Mouse (Mus musculus) NIH3T3 (cell line): ENCODE results near the gene Tmem19.
A peak's percentile ranks its signal among the peaks of the same experiment; 100 is the strongest.
"Not testable (repeated sequence)": the region's sequence is repeated elsewhere in the genome, so short reads cannot be mapped to it uniquely, and the experiment has no call there.

Experiments
- DNase-seq: peaks from one replicate; pipeline ENCODE4 v3.0.0-alpha.2; 2012; ENCODE audit warnings: low read depth

The Tmem19 gene

DNA sequence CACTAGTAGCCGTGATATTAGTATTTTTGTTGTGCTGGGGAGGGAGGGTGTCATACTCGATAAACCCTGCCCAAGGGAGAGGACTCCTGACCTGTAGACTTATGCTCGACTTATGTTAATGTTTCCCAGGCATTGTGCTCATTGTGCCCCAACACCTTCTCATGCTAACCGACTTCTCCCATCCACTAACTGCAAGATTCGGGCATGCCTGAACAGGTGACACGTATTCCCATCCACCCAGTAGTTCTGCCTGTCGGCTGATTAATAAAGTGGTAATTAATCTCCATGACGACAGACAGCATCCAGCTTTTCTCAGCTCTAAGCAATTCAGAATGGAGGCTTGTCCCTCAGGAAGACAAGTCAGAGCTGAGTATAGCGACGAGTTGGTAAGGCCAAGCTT lies 13.3 kb downstream of the Tmem19 start:
- no peak for DNase-seq

DNA sequence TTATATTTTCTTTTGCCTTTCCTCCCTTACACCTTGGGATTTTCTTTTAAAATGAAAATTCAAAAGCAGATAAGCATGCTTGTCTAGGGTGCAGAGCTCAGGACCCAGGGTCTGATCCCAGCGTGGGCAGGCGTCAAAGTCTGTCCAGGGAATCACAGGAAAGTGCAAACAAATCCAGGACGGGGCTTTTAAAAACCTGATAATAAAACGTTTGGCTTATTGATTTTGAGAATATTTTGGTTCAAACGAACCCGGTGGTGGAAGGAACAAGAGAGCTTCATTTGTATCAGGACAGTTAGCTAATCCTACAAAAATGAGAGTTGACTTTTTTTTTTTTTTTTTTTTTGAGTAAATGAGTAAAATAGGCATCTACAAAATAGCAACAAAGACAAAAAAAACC lies 14.2 kb downstream of the Tmem19 start:
- no peak for DNase-seq

DNA sequence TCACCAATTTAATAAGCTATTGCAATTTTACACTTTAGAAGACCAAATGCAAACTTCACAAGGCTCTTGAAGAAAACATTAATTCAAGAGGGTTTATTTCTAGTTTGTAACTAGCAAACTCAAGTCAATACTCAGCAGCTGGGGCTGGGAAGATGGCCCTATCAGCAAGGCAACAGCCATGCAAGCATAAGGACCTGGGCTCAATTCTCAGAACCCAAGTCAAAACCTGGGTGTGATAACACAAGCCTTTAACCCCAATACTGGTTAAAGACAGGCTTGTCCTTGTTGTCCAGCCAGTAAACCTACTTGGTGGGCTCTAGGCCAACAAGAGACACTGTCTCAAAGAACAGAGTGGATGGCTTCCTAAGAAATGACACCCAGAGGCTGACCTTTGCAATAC lies 15.9 kb downstream of the Tmem19 start:
- DNase-seq, result no peak

- no peak for DNase-seq
Observed at GRCm38 (mm10) chr10:115342771-115343425, 19.4 kb downstream of the Tmem19 start.

- no peak for DNase-seq
Observed at GRCm38 (mm10) chr10:115339820-115340328, 22.4 kb downstream of the Tmem19 start.

DNA sequence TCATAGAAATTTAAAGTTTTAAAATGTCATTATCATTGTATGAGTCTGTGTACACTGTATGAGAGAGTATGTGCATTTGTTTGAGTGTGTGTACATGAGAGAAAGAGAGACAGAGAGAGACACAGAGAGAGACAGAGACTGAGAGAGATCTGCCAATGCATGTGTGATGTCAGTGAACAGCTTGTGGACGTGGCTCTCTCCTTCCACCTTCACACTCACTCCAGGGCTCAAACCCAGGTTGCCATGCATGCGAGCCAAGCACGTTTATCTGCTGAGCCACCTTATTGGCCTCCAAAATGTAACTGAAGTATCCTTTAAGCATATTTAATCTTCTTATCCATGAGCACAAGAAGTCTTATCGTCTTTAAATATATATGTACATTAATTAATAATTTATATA lies 25.4 kb downstream of the Tmem19 start:
- DNase-seq, result no peak

GRCm38 (mm10) chr10:115333528-115333927 lies 28.8 kb downstream of the Tmem19 start:
- DNase-seq, result no peak

DNA sequence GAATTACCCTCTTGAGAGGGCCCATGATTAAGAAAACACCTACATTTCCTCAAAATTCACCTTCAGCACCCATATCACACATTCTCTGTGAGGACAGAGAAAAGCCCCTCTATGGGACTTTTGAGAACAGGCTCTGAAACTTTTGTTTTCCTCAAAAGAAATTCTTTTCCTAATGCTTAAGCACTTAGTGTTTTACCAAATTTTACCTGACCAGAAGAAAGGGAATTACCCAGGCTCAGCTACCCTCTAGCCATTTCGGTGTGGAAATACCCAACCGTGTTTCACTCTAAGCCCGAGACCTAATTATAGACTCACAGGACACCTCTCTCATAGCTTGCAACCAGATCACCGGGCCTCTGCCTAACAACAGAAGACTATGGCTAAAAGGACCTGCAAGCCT lies 29.3 kb downstream of the Tmem19 start:
- DNase-seq, result no peak

GRCm38 (mm10) chr10:115332420-115332952 lies 29.8 kb downstream of the Tmem19 start:
- peak; percentile 80 for DNase-seq

DNA sequence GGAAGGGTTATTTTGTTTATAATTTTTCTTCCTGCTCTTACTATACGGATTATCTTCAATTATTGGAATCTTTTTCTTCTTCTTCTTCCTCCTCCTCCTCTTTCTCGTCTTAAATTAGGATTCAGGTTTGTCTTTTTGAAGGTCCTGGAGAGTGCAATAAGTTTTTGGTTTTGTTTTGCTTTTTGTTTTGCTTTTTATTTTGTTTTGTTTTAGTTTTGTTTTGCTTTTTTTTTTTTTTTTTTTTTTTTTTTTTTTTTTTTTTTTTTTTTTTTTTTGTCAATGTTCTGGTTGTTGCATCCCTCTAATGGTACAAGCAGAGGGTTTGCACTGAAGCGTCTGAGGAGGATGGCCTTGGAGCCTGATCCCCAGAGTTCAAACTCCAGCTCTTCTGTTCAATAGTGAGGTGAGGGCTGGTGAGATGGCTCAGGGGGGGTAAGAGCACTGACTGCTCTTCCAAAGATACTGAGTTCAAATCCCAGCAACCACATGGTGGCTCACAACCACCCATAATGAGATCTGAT lies 33.2 kb downstream of the Tmem19 start:
- peak; percentile 36 for DNase-seq

- DNase-seq, result peak; percentile 86
Observed at GRCm38 (mm10) chr10:115328514-115328913, 33.8 kb downstream of the Tmem19 start.

- DNase-seq, result peak; percentile 92
Observed at GRCm38 (mm10) chr10:115323295-115323694, 39.0 kb downstream of the Tmem19 start.

DNA sequence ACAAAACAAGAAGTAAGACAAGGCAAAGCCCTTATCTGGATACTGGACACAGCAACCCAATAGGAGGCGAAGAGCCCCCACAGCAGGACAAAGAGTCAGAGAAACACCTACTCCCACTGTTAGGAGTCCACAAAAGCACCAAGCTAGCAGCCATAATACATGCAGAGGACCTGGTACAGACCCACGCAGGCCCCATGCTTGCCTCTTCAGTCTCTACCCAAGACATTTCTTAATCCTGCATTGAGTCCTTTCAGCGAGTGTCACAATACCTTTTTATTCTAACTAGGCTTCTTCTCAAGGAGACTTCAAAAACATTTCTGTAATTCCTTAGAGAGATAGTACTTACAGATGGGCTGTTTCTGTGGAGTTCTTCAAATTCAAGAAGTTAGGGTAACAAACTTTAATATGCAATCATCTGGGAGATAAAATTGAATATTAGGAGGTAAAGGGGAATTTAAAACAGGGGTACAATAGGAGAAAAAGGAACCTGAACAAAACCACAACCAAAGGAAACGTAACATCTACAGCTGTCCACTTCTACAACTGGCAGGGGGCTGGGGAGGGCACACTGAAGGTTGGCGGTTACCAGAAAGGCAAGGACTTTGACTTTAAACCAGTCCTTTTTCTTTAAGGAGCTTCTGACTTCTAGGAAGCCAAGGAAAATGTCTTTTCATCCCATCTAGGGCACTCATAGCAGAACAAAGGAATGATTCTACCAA lies 40.8 kb downstream of the Tmem19 start:
- no peak for DNase-seq

GRCm38 (mm10) chr10:115318388-115318787 lies 43.9 kb downstream of the Tmem19 start:
- DNase-seq, result not testable (repeated sequence)

GRCm38 (mm10) chr10:115316313-115316712 lies 46.0 kb downstream of the Tmem19 start:
- peak; percentile 26 for DNase-seq

DNA sequence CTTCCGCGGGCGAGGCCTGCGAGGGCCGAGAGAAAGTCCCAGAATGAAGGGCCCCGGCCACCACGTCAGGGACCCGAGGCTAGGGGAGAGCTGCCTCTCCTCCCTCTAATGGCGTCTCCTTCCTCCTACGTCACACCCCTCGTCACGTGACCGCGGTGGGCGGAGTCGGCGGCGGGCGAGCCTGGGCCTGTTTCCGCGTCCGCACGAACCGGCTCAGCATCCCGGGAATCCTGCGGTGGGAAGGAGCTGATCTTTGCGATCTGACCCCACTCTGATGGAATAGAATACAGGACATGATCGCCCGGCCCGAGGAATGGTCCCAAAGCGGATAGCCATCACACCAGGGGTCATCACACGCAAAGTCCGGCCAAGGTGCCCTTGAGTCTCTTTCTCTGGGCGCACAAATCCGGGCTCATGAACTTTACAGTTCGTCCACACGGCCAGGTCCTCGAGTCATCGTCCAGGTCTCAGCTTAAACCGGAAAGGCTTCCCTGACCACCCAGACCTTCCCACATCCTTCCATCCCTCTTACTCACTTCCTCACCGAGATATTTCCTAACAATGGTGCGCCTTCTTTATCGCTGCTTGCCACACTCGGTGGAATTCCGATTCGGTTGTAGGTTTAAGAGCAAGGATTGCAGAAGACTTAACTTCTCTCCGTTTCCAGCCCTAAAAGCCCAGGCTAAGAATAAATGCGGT lies 46.7 kb downstream of the Tmem19 start, which contains the start of gene Rab21:
Gene Rab21, minus strand, starts transcription at position 122 of the 699 bp plus-strand sequence.
- DNase-seq, result peak; percentile 98

- DNase-seq, result peak; percentile 50
Observed at GRCm38 (mm10) chr10:115314582-115315452, 47.5 kb downstream of the Tmem19 start.

DNA sequence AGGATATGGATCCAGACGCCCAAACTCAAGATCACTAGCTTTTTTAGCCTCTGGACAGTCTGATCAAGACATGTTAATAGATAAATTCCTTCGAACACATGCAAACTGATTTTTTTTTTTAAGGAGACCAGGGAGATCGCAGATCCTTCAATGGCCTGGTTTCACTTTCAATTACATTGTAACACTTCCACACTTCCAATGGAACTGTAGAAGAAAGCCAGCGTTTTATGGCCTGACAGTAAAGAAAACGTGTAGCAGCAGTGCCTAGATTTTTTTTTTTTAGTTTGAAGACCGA lies 48.1 kb downstream of the Tmem19 start:
- no peak for DNase-seq

DNA sequence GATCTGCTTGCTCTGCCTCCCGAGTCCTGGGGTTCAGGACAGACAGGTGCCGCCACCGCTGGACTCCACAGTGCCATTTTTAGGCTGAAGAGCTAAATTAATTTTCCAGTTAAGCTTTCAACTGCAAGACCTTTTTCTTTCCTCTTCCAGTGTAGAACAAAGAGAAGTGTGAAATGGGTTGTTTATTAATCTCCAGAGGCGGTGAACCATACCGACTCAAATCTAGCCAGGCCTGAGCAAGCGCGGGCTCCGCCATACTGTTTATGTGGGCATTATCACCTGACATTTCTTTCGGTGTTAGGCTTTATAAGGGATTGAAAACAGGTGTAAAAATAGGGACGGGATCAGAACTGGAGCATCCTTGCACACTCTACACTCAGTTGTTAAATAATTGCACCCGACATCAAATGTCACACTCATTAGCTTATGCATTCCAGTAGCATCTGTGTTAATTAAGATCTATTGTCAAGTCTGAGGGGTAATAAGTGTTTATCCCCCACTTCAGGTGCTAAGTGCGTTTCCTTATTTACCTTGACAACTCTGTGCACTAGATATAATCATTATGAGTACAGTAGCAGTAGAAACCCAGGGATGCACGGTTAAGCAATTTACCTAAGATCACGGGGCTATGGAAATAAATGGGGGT lies 48.5 kb downstream of the Tmem19 start:
- DNase-seq, result no peak

- DNase-seq, result peak; percentile 33
Observed at GRCm38 (mm10) chr10:115312732-115313131, 49.6 kb downstream of the Tmem19 start.

DNA sequence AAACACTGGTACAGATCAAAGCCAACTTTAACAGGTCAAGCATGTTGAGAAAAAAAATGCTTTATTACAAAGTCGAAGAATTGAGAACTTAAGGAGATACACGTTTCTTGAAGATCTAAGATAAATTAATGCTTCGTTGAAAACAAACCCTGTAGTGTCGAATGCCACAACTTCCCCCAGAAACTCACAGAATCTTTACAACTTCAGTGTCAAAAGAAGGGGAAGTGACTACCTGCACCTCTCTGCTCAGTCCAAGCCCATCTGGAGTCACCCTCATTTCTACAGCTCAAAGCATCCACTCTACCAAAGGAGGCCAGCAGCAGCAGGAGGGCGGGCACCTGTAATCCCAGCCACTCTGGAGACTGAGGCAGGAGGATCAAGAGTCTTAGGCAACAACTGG lies 50.1 kb downstream of the Tmem19 start:
- DNase-seq, result no peak
